Mouse (Mus musculus): Measurements from ENCODE around the gene Ostf1.

GRCm38 (mm10) chr19:18641001-18641400 lies 9.4 kb upstream of the Ostf1 start:
- TF ChIP-seq CTCF (IDR thresholded peaks at IDR 0.05; ENCODE audit: low read depth, low read length) (no peak), POLR2A (IDR thresholded peaks at IDR 0.05; ENCODE audit: extremely low read depth, insufficient read depth, low read length) (no peak)

Measured in liver, adult 2 months (tissue).